Mouse (Mus musculus) heart, embryonic 12.5 days (tissue): Measurements from ENCODE around the gene Thnsl1. TPM values are rescaled to one million over a fixed set of nuclear protein-coding genes. Genes with fewer than 3 reads are reported as not detected.
A peak's percentile ranks its signal among the peaks of the same experiment; 100 is the strongest.

Experiments
- ATAC-seq: fragments of 200-750 bp; cut with Nextera tagmentation; 2 replicates; pipeline ENCODE4 v1.8.0; 2017; ENCODE audit warnings: moderate TSS enrichment, moderate library complexity; ENCODE audit not compliant: insufficient number of reproducible peaks, low FRiP score
- H3K27ac ChIP-seq: fragments of 300-500 bp; sonication (generic); 2 replicates; pipeline ENCODE4 v1.5.1; 2016; ENCODE audit warnings: mild to moderate bottlenecking, moderate library complexity; ENCODE audit not compliant: poor library complexity, severe bottlenecking
- H3K27me3 ChIP-seq: fragments of 300-500 bp; sonication (generic); replicated peaks from 2 replicates; pipeline ENCODE4 v1.6.1; 2016; ENCODE audit warnings: mild to moderate bottlenecking, moderate library complexity
- H3K36me3 ChIP-seq: fragments of 300-500 bp; sonication (generic); 2 replicates; pipeline ENCODE4 v1.6.1; 2016; ENCODE audit warnings: mild to moderate bottlenecking, moderate library complexity
- H3K4me1 ChIP-seq: fragments of 300-500 bp; sonication (generic); replicated peaks from 2 replicates; pipeline ENCODE4 v1.6.1; 2016; ENCODE audit warnings: mild to moderate bottlenecking
- H3K4me2 ChIP-seq: fragments of 300-500 bp; sonication (generic); 2 replicates; pipeline ENCODE4 v1.6.1; 2016; ENCODE audit warnings: mild to moderate bottlenecking, moderate library complexity
- H3K4me3 ChIP-seq: fragments of 300-500 bp; sonication (generic); 2 replicates; pipeline ENCODE4 v1.5.1; 2016; ENCODE audit warnings: mild to moderate bottlenecking
- H3K9ac ChIP-seq: fragments of 300-500 bp; sonication (generic); 2 replicates; pipeline ENCODE4 v1.6.1; 2016; ENCODE audit warnings: mild to moderate bottlenecking, moderate library complexity
- H3K9me3 ChIP-seq: fragments of 300-500 bp; sonication (generic); replicated peaks from 2 replicates; pipeline ENCODE4 v1.6.1; 2016; ENCODE audit warnings: mild to moderate bottlenecking, moderate library complexity
- WGBS: fragments of 180-500 bp; shearing (Covaris S2); methylation state at CpG from one replicate; pipeline ENCODE4 v1.1.7; 2016; 5-methylcytosine and 5-hydroxymethylcytosine counted together
- polyA plus RNA-seq: library from polyadenylated mRNA; unstranded; fragments of >200 nt; fragmentation: Nextera tagmentation; extraction: Ambion mirVana; gene quantifications from 2 replicates; pipeline ENCODE4 v1.2.1, GENCODE M21; 2016

The Thnsl1 gene
- polyA plus RNA-seq, 1 experiment from 2014 or later = 8.8 TPM

DNA sequence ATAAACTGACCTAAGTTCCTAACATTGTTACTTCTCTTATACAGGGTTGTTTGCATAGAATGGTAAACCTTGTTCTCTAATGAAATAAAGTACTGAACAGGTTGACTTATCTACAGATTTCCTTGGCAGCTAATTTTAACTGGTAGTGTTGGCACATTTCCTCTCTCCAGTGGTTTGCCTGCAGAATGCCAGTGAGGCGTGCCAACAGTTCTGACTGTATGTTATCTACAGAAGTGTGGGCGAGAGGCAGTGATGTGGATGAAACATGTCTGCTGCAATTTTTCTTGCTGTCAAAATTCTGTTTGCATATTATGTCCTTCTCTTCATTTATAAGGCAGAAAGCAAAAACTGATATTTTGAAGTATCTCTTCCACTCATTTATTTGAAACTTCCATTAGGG lies 2.8 kb upstream of the Thnsl1 start:
- WGBS = 43% methylated on average over 2 of the region's 2 CpGs
- no peak overlapping the region for H3K27ac ChIP-seq
- no peak overlapping the region for H3K4me2 ChIP-seq
- no peak overlapping the region for H3K4me3 ChIP-seq
- no peaks in the 10 kb centered on the region for H3K27me3 ChIP-seq
- H3K4me1 ChIP-seq = peaks cover 6% of the 10 kb centered on the region
- ATAC-seq = no peak
- H3K36me3 ChIP-seq = no peaks in the 10 kb centered on the region
- no peaks in the 10 kb centered on the region for H3K9me3 ChIP-seq
- no peak overlapping the region for H3K9ac ChIP-seq

DNA sequence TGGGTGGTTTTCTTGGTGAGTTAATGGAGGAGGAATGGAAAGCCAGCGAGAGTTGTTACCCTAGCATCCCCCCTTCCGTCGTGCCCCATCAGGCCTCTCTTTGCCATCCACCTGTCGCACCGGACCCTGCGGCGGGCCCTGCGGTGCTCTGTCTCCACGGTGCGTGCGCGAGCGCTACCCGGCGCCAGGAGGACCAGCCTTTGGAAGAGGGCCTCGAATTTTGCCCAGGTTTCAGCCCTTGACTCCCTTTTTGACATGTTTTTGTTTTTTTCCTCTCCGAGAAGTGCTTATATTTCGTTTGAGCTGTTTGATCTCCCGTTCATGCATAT lies 271 bp downstream of the Thnsl1 start:
- Histone ChIP-seq H3K36me3 (no peaks in the 10 kb centered on the region), H3K4me1 (peaks cover 9% of the 10 kb centered on the region), H3K27me3 (no peaks in the 10 kb centered on the region), H3K4me2 (peak overlapping the region; percentile 87), H3K4me3 (peak overlapping the region; percentile 82), H3K9ac (peak overlapping the region; percentile 84), H3K9me3 (no peaks in the 10 kb centered on the region), H3K27ac (peak overlapping the region; percentile 61)
- ATAC-seq = peak; percentile 85
- under 1% methylated on average over 19 of the region's 19 CpGs for WGBS

DNA sequence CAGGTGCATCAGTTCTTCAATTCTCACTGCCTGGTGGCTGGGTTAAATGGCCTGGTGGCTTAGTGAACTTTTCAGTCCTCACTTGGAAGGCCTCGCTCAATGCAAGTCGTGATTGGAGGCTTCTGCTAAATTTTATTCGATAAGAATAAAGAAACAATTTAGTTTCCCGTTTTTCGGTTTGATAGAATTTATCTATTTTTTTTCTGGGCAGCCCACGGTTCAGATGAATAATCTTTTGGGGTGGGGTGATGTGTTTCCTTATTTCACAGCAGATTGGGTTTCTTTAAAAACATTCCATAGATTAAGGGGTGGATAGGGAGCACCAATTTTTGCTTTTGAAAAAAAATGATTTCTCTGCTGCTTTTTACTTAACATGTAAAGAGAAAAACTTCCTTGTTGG lies 754 bp downstream of the Thnsl1 start:
- H3K9me3 ChIP-seq = no peaks in the 10 kb centered on the region
- no peaks in the 10 kb centered on the region for H3K27me3 ChIP-seq
- no peak for ATAC-seq
- H3K4me1 ChIP-seq = peaks cover 9% of the 10 kb centered on the region
- H3K4me3 ChIP-seq = peak overlapping the region; percentile 82
- 40% methylated on average over 6 of the region's 6 CpGs for WGBS
- peak overlapping the region; percentile 87 for H3K4me2 ChIP-seq
- H3K27ac ChIP-seq = no peak overlapping the region
- no peaks in the 10 kb centered on the region for H3K36me3 ChIP-seq
- peak overlapping the region; percentile 84 for H3K9ac ChIP-seq

DNA sequence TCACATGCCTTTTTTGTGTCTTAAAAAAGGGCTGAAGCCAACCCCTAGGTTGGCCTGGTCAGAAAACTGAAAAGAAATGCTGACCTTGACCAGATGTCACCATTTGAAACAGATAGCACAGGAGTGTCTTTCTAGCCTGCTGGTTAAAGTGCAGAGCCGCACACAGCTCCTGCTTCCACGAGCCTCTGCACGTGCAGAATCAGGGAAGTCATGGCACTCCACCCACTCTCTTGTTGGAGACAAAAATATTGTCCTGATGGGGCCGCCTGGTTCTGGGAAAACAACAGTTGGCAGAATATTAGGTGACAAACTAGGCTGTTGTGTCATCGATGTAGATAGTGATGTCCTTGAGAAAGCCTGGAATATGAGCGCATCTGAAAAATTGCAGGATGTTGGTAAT lies 5.8 kb downstream of the Thnsl1 start:
- no peak for ATAC-seq
- 71% methylated on average over 6 of the region's 6 CpGs for WGBS

DNA sequence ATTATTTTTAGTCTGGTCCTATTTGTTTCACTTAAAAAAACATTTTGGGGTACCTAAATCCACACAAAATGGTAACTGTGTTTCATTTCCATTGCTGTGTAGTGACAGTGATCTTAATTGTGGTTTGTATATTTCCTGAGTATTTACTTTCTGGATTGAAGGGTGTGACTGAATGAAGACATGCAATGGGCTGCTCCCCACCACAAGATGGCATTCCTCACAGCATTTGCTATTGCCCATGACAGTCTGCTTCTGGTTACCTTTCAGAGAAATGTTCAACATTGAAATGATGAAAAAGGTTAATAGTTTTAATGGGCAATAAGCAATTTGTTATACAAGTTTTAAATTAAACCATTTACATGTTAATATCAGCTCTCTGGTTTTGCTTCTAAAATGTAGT lies 8.8 kb downstream of the Thnsl1 start:
- Histone ChIP-seq H3K9me3 (no peaks in the 10 kb centered on the region), H3K36me3 (0 out of 2 replicates have a peak, but pooled peaks cover 4% of the 10 kb centered on the region), H3K4me1 (no peaks in the 10 kb centered on the region), H3K9ac (no peak overlapping the region), H3K27ac (no peak overlapping the region), H3K4me3 (no peak overlapping the region), H3K4me2 (no peak overlapping the region), H3K27me3 (0 out of 2 replicates have a peak, but pooled peaks cover 3% of the 10 kb centered on the region)
- ATAC-seq = no peak

More for the DNA sequence above, 5.8 kb downstream of the Thnsl1 start:
- 0 out of 2 replicates have a peak, but pooled peaks cover 3% of the 10 kb centered on the region for H3K27me3 ChIP-seq
- 0 out of 2 replicates have a peak, but pooled peaks cover 4% of the 10 kb centered on the region for H3K36me3 ChIP-seq
- no peak overlapping the region for H3K27ac ChIP-seq
- H3K9me3 ChIP-seq = no peaks in the 10 kb centered on the region
- no peak overlapping the region for H3K4me3 ChIP-seq
- H3K9ac ChIP-seq = no peak overlapping the region
- H3K4me2 ChIP-seq = no peak overlapping the region
- H3K4me1 ChIP-seq = 0 out of 2 replicates have a peak, but pooled peaks cover 4% of the 10 kb centered on the region

DNA sequence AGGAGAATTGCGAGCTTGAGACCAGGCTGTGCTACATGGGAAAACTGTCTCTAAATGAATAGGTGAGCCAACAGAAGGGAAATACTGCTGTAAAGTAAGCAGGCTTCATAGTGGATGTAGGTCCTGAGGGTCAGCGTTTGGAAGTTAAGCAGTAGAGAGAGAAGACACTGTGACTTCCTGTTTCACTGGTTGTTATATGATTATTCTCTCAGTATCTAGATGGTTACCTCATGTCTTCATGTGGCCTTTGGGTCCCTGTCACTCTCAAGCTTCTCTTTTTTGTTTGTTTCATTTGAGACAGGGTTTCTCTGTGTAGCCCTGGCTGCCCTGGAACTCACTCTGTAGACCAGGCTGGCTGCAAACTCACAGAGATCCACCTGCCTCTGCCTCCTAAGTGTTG lies 9.8 kb downstream of the Thnsl1 start:
- Histone ChIP-seq H3K27ac (no peak overlapping the region), H3K4me1 (no peaks in the 10 kb centered on the region), H3K36me3 (0 out of 2 replicates have a peak, but pooled peaks cover 4% of the 10 kb centered on the region), H3K9me3 (no peaks in the 10 kb centered on the region), H3K4me2 (no peak overlapping the region), H3K27me3 (0 out of 2 replicates have a peak, but pooled peaks cover 3% of the 10 kb centered on the region), H3K9ac (no peak overlapping the region), H3K4me3 (no peak overlapping the region)
- WGBS = 84% methylated on average over 2 of the region's 2 CpGs
- no peak for ATAC-seq

DNA sequence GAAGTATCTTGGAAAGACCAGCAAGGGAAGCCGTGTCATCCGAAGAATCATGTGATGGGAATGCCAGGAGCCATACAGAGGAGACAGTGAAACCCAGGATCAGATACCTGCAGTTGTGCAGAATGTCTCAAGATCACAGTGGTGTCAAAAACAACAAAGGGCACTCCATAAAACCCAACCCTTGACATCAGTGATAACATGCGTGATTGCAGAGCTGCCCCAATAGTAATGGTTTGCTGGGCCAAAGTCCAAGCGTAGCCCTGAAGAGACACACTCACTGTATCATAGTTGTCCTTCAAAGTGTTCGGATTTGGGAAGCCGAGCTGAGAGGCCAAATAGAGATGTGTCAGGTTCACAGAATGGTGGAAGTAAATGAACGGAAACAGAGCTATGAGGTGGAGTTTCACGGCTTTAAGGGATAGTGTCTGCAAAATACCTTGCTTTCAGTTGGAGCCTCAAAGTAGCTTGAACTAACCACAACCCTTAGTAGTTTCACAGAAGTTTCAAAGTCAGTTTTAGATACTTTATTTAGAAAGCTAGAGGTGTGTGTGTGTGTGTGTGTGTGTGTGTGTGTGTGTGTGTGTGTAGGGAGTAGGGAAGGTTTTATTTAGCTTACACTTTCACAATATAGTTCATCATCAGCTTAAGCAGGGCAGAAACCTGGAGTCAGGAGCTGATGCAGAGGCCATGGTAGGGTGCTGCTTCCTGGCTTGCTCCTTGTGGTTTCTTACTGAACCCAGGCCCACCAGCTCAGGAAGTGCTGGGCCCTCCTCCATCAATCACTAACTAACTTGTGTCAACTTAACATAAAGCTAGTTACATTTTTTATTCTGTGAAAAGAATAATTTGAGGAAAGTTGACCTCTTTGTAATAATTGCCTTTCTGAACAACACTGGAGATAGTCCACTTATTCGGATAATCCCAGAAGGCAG lies 17.2 kb downstream of the Thnsl1 start:
- no peak overlapping the region for H3K4me3 ChIP-seq
- 81% methylated on average over 9 of the region's 9 CpGs for WGBS
- ATAC-seq = no peak

DNA sequence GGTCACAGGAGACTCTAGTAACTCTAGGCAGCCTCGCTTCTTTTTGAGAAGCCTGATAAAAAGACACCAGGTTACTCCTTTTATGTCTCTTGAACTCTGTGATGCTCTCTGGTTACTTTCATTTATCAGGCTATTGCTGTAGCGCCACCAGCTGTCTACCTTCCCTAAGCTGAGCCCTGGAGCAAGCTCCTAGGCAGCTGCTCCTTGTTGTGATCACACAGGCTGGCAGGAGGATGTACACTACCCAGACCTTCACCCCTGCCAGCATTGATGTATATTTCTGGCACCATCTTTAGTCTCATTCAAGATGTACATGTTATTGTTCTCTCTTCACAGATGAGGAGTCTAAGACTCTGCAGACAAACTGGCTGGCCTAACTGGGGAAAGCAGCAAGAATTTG lies 24.8 kb downstream of the Thnsl1 start:
- Histone ChIP-seq H3K4me2 (no peak overlapping the region), H3K27me3 (no peaks in the 10 kb centered on the region), H3K27ac (no peak overlapping the region), H3K4me1 (peaks cover 9% of the 10 kb centered on the region), H3K9ac (no peak overlapping the region), H3K4me3 (no peak overlapping the region), H3K36me3 (no peaks in the 10 kb centered on the region), H3K9me3 (no peaks in the 10 kb centered on the region)
- ATAC-seq = no peak
- 64% methylated on average over 2 of the region's 2 CpGs for WGBS

More for the DNA sequence above, 17.2 kb downstream of the Thnsl1 start:
- Histone ChIP-seq H3K36me3 (no peaks in the 10 kb centered on the region), H3K27me3 (no peaks in the 10 kb centered on the region), H3K9ac (no peak overlapping the region), H3K4me1 (no peaks in the 10 kb centered on the region), H3K27ac (no peak overlapping the region), H3K4me2 (no peak overlapping the region), H3K9me3 (no peaks in the 10 kb centered on the region)

DNA sequence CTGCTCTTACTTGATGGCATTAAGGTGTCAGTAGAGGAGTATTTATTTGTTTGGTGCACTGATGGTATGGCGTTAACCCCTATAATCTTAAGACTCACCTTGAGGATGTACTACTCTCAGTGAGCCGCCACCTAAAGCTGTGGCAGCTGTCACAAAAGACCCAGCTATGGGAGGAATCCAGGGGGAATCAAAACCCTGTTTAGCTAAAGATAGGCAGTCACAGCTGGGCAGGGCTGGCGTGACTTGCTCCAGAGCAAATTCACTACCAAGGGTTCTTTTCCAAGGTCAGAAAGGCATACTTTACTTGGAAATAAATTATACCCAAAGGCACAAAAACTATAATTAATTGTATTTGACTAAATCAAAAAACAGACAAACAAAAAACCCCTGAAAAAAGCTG lies 25.6 kb downstream of the Thnsl1 start:
- Histone ChIP-seq H3K4me2 (no peak overlapping the region), H3K27me3 (no peaks in the 10 kb centered on the region), H3K9me3 (no peaks in the 10 kb centered on the region), H3K4me3 (no peak overlapping the region), H3K27ac (no peak overlapping the region), H3K4me1 (peaks cover 9% of the 10 kb centered on the region), H3K36me3 (no peaks in the 10 kb centered on the region), H3K9ac (no peak overlapping the region)
- 61% methylated on average over 3 of the region's 3 CpGs for WGBS
- no peak for ATAC-seq

DNA sequence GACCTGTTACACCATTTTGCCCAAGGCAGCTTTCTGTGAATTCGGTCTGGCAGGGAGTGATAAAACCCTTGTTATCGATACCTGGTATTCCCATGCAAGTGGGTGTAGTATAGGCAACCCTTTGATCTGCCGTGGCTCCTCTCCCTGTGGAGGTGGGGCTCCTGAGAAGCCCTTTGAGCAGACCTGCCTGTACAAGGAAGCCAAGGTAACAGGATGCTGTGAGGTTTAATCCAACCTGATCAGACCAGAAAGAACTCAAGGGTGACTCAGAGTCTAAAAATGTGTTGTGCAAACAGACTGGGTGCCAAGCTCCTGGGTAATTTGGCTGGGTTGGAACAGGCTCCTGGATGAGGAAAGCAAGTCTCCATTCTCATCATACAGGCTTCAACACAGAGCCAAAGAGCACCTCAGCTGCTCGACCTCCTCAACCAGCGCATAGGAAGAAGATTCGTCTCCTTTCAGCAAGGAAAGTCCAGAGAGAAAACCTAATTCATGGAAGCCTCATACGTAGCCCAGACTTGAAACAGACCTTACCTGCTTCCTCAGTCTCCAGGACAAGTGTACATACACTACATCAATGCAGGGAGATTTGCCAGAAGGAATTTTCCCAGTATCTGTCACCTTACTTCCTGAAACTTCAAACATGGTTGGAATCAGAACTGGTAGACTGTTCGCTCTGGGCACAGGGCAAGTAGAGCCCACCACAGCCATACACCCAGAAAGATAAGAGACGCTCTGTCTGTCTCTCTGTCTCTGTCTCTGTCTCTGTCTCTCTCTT lies 29.5 kb downstream of the Thnsl1 start:
- 59% methylated on average over 9 of the region's 9 CpGs for WGBS
- Histone ChIP-seq H3K4me1 (peaks cover 23% of the 10 kb centered on the region), H3K27me3 (no peaks in the 10 kb centered on the region), H3K9me3 (no peaks in the 10 kb centered on the region), H3K4me2 (no peak overlapping the region), H3K4me3 (no peak overlapping the region), H3K9ac (no peak overlapping the region), H3K27ac (no peak overlapping the region), H3K36me3 (no peaks in the 10 kb centered on the region)
- ATAC-seq = peak; percentile 79

DNA sequence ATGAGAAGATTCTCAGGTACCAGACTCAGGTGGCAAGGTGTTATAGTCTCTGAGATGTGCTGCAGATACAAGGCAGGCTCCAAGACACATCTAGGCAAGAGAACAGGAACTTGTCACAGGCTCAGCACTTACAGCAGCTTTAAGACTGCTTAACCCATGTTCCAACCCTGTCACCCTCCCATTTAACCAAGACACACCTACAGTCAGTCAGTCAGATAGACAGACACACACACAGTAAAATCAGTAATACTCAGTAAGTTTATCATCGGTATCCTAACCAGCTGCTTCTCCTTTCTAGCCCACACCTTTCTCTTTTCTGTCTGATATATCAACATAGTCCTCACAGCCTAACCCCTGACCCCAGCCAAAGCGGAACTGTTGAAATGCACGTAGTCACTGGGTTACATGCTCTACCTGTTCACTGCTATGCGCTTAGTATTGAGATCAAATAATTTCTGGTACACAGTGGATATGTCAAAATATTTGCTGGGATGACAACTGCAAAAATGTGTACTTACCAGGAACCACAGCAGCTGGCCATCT lies 30.4 kb downstream of the Thnsl1 start:
- H3K9me3 ChIP-seq = no peaks in the 10 kb centered on the region
- no peaks in the 10 kb centered on the region for H3K27me3 ChIP-seq
- H3K4me3 ChIP-seq = no peak overlapping the region
- no peaks in the 10 kb centered on the region for H3K36me3 ChIP-seq
- WGBS = 87% methylated on average over 4 of the region's 4 CpGs
- H3K4me2 ChIP-seq = no peak overlapping the region
- no peak overlapping the region for H3K27ac ChIP-seq
- H3K4me1 ChIP-seq = peaks cover 16% of the 10 kb centered on the region
- ATAC-seq = no peak
- H3K9ac ChIP-seq = no peak overlapping the region
